Mouse (Mus musculus) limb, embryonic 13.5 days (tissue): ENCODE data around the gene Ttc41. TPM values are rescaled to one million over a fixed set of nuclear protein-coding genes. Genes with fewer than 3 reads are reported as not detected.

ENCODE experiments used
- ATAC-seq: fragments of 200-750 bp; cut with Nextera tagmentation; 2 replicates; pipeline ENCODE4 v1.8.0; 2017; ENCODE audit warnings: low read depth, moderate number of reproducible peaks, moderate TSS enrichment; ENCODE audit not compliant: low FRiP score
- H3K27ac ChIP-seq: fragments of 300-500 bp; sonication (generic); 2 replicates; pipeline ENCODE4 v1.5.1; 2015; ENCODE audit warnings: inconsistent platforms, mild to moderate bottlenecking, moderate library complexity
- H3K27me3 ChIP-seq: fragments of 300-500 bp; sonication (generic); 2 replicates; pipeline ENCODE4 v1.6.1; 2015; ENCODE audit warnings: mild to moderate bottlenecking, inconsistent platforms
- H3K36me3 ChIP-seq: fragments of 300-500 bp; sonication (generic); 2 replicates; pipeline ENCODE4 v1.6.1; 2015; ENCODE audit warnings: inconsistent platforms, mild to moderate bottlenecking, moderate library complexity
- H3K4me1 ChIP-seq: fragments of 300-500 bp; sonication (generic); 2 replicates; pipeline ENCODE4 v1.6.1; 2015; ENCODE audit warnings: inconsistent platforms
- H3K4me2 ChIP-seq: fragments of 300-500 bp; sonication (generic); replicated peaks from 2 replicates; pipeline ENCODE4 v1.6.1; 2015; ENCODE audit warnings: inconsistent platforms, mild to moderate bottlenecking, moderate library complexity
- H3K4me3 ChIP-seq: fragments of 300-500 bp; sonication (generic); 2 replicates; pipeline ENCODE4 v1.5.1; 2015; ENCODE audit warnings: moderate library complexity, mild to moderate bottlenecking, inconsistent platforms
- H3K9ac ChIP-seq: fragments of 300-500 bp; sonication (generic); 2 replicates; pipeline ENCODE4 v1.6.1; 2015; ENCODE audit warnings: mild to moderate bottlenecking, inconsistent platforms
- H3K9me3 ChIP-seq: fragments of 300-500 bp; sonication (generic); 2 replicates; pipeline ENCODE4 v1.6.1; 2016; ENCODE audit warnings: inconsistent platforms
- WGBS: fragments of 180-500 bp; shearing (Covaris S2); methylation state at CpG from one replicate; pipeline ENCODE4 v1.1.7; 2015; 5-methylcytosine and 5-hydroxymethylcytosine counted together
- polyA plus RNA-seq: library from polyadenylated mRNA; unstranded; fragments of >200 nt; fragmentation: Nextera tagmentation; extraction: Ambion mirVana; gene quantifications from 2 replicates; pipeline ENCODE4 v1.2.1, GENCODE M21; 2015

Ttc41 gene
- polyA plus RNA-seq, 1 experiment from 2014 or later: 1.7 TPM

- ATAC-seq: no peak
Observed at GRCm38 (mm10) chr10:86777614-86778319, 72.2 kb downstream of the Ttc41 start.

GRCm38 (mm10) chr10:86778398-86779116 is 72.9 kb downstream of the Ttc41 start, which contains the start of gene Nt5dc3:
Gene Nt5dc3, plus strand, starts transcription at chr10:86779005.
- peak within 1 kb of the TSS; percentile 72 for H3K4me3 ChIP-seq
- peak within 1 kb of the TSS; percentile 75 for H3K9ac ChIP-seq
- H3K36me3 ChIP-seq: no peaks in the 10 kb centered on the region
- peak; percentile 96 for ATAC-seq
- H3K4me2 ChIP-seq: peak within 1 kb of the TSS; percentile 98
- peaks cover 29% of the 10 kb centered on the region for H3K4me1 ChIP-seq
- no peak within 1 kb of the TSS for H3K27ac ChIP-seq
- peaks cover 22% of the 10 kb centered on the region; the same call in 1 of the 2 replicates for H3K27me3 ChIP-seq
- no peaks in the 10 kb centered on the region for H3K9me3 ChIP-seq
- under 1% methylated on average over 44 of the region's 44 CpGs for WGBS

More at GRCm38 (mm10) chr10:86777614-86778319, 72.2 kb downstream of the Ttc41 start:
- Histone ChIP-seq H3K9ac (0 out of 2 replicates have a peak overlapping the region, but pooled peaks have one; percentile 75), H3K4me2 (peak overlapping the region; percentile 98), H3K27me3 (peaks cover 22% of the 10 kb centered on the region; the same call in 1 of the 2 replicates), H3K4me1 (peaks cover 29% of the 10 kb centered on the region), H3K4me3 (peak overlapping the region; percentile 72), H3K9me3 (no peaks in the 10 kb centered on the region), H3K27ac (no peak overlapping the region), H3K36me3 (no peaks in the 10 kb centered on the region)
- WGBS: 43% methylated on average over 19 of the region's 19 CpGs

GRCm38 (mm10) chr10:86779117-86779755 is 73.6 kb downstream of the Ttc41 start:
- Histone ChIP-seq H3K36me3 (no peaks in the 10 kb centered on the region), H3K9me3 (no peaks in the 10 kb centered on the region), H3K27me3 (peaks cover 22% of the 10 kb centered on the region; the same call in 1 of the 2 replicates), H3K4me2 (peak overlapping the region; percentile 98), H3K27ac (no peak overlapping the region), H3K4me3 (peak overlapping the region; percentile 72), H3K4me1 (peaks cover 29% of the 10 kb centered on the region), H3K9ac (peak overlapping the region; percentile 75)
- ATAC-seq: peak; percentile 42
- under 1% methylated on average over 56 of the region's 58 CpGs for WGBS

- no peak overlapping the region for H3K27ac ChIP-seq
- no peaks in the 10 kb centered on the region for H3K9me3 ChIP-seq
- H3K9ac ChIP-seq: peak overlapping the region; percentile 75
- H3K4me2 ChIP-seq: peak overlapping the region; percentile 98
- peak overlapping the region; percentile 72 for H3K4me3 ChIP-seq
- WGBS: 20% methylated on average over 12 of the region's 12 CpGs
- ATAC-seq: no peak
- H3K27me3 ChIP-seq: peaks cover 22% of the 10 kb centered on the region; the same call in 1 of the 2 replicates
- H3K4me1 ChIP-seq: peaks cover 29% of the 10 kb centered on the region
- no peaks in the 10 kb centered on the region for H3K36me3 ChIP-seq
Observed at GRCm38 (mm10) chr10:86779816-86780500, 74.3 kb downstream of the Ttc41 start.

GRCm38 (mm10) chr10:86781641-86782040 is 76.0 kb downstream of the Ttc41 start:
- peaks cover 22% of the 10 kb centered on the region; the same call in 1 of the 2 replicates for H3K27me3 ChIP-seq
- no peak overlapping the region for H3K4me3 ChIP-seq
- H3K36me3 ChIP-seq: no peaks in the 10 kb centered on the region
- ATAC-seq: no peak
- H3K9me3 ChIP-seq: no peaks in the 10 kb centered on the region
- H3K27ac ChIP-seq: no peak overlapping the region
- 0 out of 2 replicates have a peak overlapping the region, but pooled peaks have one; percentile 13 for H3K9ac ChIP-seq
- peaks cover 29% of the 10 kb centered on the region for H3K4me1 ChIP-seq
- H3K4me2 ChIP-seq: no peak overlapping the region
- 31% methylated on average over 5 of the region's 5 CpGs for WGBS

GRCm38 (mm10) chr10:86782656-86783055 is 77.0 kb downstream of the Ttc41 start:
- Histone ChIP-seq H3K4me2 (no peak overlapping the region), H3K4me3 (no peak overlapping the region), H3K27me3 (peaks cover 22% of the 10 kb centered on the region; the same call in 1 of the 2 replicates), H3K27ac (no peak overlapping the region), H3K36me3 (no peaks in the 10 kb centered on the region), H3K9me3 (no peaks in the 10 kb centered on the region), H3K9ac (no peak overlapping the region), H3K4me1 (peaks cover 27% of the 10 kb centered on the region)
- 53% methylated on average over 5 of the region's 5 CpGs for WGBS
- ATAC-seq: no peak

- Histone ChIP-seq H3K9ac (no peak overlapping the region), H3K27ac (no peak overlapping the region), H3K36me3 (no peaks in the 10 kb centered on the region), H3K4me1 (peaks cover 31% of the 10 kb centered on the region), H3K4me3 (no peak overlapping the region), H3K9me3 (no peaks in the 10 kb centered on the region), H3K4me2 (no peak overlapping the region), H3K27me3 (peaks cover 18% of the 10 kb centered on the region; the same call in 1 of the 2 replicates)
- no peak for ATAC-seq
- WGBS: 88% methylated on average over 5 of the region's 5 CpGs
Observed at GRCm38 (mm10) chr10:86783561-86783960, 78.0 kb downstream of the Ttc41 start.

- Histone ChIP-seq H3K4me2 (no peak overlapping the region), H3K9me3 (no peaks in the 10 kb centered on the region), H3K36me3 (no peaks in the 10 kb centered on the region), H3K4me1 (peaks cover 29% of the 10 kb centered on the region), H3K9ac (no peak overlapping the region), H3K4me3 (no peak overlapping the region), H3K27ac (no peak overlapping the region), H3K27me3 (peaks cover 18% of the 10 kb centered on the region; the same call in 1 of the 2 replicates)
- WGBS: 79% methylated on average over 5 of the region's 5 CpGs
- no peak for ATAC-seq
Observed at GRCm38 (mm10) chr10:86784126-86784675, 78.6 kb downstream of the Ttc41 start.

GRCm38 (mm10) chr10:86785396-86785795 is 79.8 kb downstream of the Ttc41 start:
- Histone ChIP-seq H3K9me3 (no peaks in the 10 kb centered on the region), H3K36me3 (no peaks in the 10 kb centered on the region), H3K9ac (no peak overlapping the region), H3K4me1 (peaks cover 18% of the 10 kb centered on the region), H3K27me3 (peaks cover 7% of the 10 kb centered on the region; the same call in 1 of the 2 replicates), H3K4me2 (no peak overlapping the region), H3K4me3 (no peak overlapping the region), H3K27ac (no peak overlapping the region)
- 73% methylated on average over 2 of the region's 2 CpGs for WGBS
- ATAC-seq: no peak

GRCm38 (mm10) chr10:86786083-86786482 is 80.5 kb downstream of the Ttc41 start:
- WGBS: 93% methylated on average over 5 of the region's 5 CpGs
- ATAC-seq: no peak

GRCm38 (mm10) chr10:86788193-86788592 is 82.6 kb downstream of the Ttc41 start:
- H3K27ac ChIP-seq: no peak overlapping the region
- WGBS: 50% methylated on average over 5 of the region's 5 CpGs
- no peak for ATAC-seq
- H3K4me2 ChIP-seq: no peak overlapping the region
- no peaks in the 10 kb centered on the region for H3K36me3 ChIP-seq
- 0 out of 2 replicates have a peak, but pooled peaks cover 8% of the 10 kb centered on the region for H3K4me1 ChIP-seq
- H3K9me3 ChIP-seq: no peaks in the 10 kb centered on the region
- no peak overlapping the region for H3K9ac ChIP-seq
- no peaks in the 10 kb centered on the region for H3K27me3 ChIP-seq
- no peak overlapping the region for H3K4me3 ChIP-seq

More at GRCm38 (mm10) chr10:86786083-86786482, 80.5 kb downstream of the Ttc41 start:
- H3K9me3 ChIP-seq: no peaks in the 10 kb centered on the region
- no peak overlapping the region for H3K4me3 ChIP-seq
- 0 out of 2 replicates have a peak, but pooled peaks cover 1% of the 10 kb centered on the region for H3K27me3 ChIP-seq
- H3K4me1 ChIP-seq: peaks cover 18% of the 10 kb centered on the region
- no peaks in the 10 kb centered on the region for H3K36me3 ChIP-seq
- no peak overlapping the region for H3K27ac ChIP-seq
- no peak overlapping the region for H3K4me2 ChIP-seq
- no peak overlapping the region for H3K9ac ChIP-seq
